Mouse (Mus musculus) MEL (cell line): ENCODE measurements around the gene Slc46a3. TPM values are rescaled to one million over a fixed set of nuclear protein-coding genes. Genes with fewer than 3 reads are reported as not detected.

ENCODE experiments used
- DNase-seq: peaks from one replicate; pipeline ENCODE4 v3.0.0; 2011; ENCODE audit warnings: low read depth, low spot score
- H3K27ac ChIP-seq: 2 replicates; pipeline ENCODE4 v1.5.1; 2012; ENCODE audit warnings: low read depth, mild to moderate bottlenecking, control low read depth, low read length, moderate library complexity; ENCODE audit not compliant: control insufficient read depth
- H3K27me3 ChIP-seq, 2 experiments: fragments of 150-350 bp in 1 of 2; sonication (generic) in 1 of 2; 2 replicates each; pipeline ENCODE4 v1.6.1; 2012; ENCODE audit warnings: low read length in 2 of 2, mild to moderate bottlenecking in 2 of 2, improper control_type of control experiment in 1 of 2, moderate library complexity in 1 of 2; ENCODE audit not compliant: insufficient read depth in 2 of 2, control insufficient read depth in 1 of 2
- H3K36me3 ChIP-seq, 2 experiments: 2 replicates each; pipeline ENCODE4 v1.6.1; 2012 to 2014; ENCODE audit warnings: low read length in 2 of 2, improper control_type of control experiment in 1 of 2, inconsistent platforms in 1 of 2, mild to moderate bottlenecking in 1 of 2; ENCODE audit not compliant: insufficient read depth in 2 of 2, control insufficient read depth in 1 of 2
- H3K4me1 ChIP-seq, 2 experiments: fragments of 150-350 bp in 1 of 2; sonication (generic) in 1 of 2; 2 replicates each; pipeline ENCODE4 v1.6.1; 2012; ENCODE audit warnings: low read length in 2 of 2, improper control_type of control experiment in 1 of 2, mild to moderate bottlenecking in 1 of 2; ENCODE audit not compliant: insufficient read depth in 2 of 2, control insufficient read depth in 1 of 2
- H3K4me3 ChIP-seq, 2 experiments: fragments of 150-350 bp in 1 of 2; sonication (generic) in 1 of 2; 2 replicates each; pipeline ENCODE4 v1.5.1; 2012; ENCODE audit warnings: low read depth in 2 of 2, low read length in 2 of 2, mild to moderate bottlenecking in 2 of 2, moderate library complexity in 2 of 2, control low read depth in 1 of 2, improper control_type of control experiment in 1 of 2; ENCODE audit not compliant: control insufficient read depth in 1 of 2, insufficient read depth in 1 of 2
- H3K79me2 ChIP-seq: 2 replicates; pipeline ENCODE4 v1.6.1; 2012; ENCODE audit warnings: mild to moderate bottlenecking, low read length, moderate library complexity; ENCODE audit not compliant: control insufficient read depth, poor library complexity, insufficient read depth
- H3K9ac ChIP-seq: 2 replicates; pipeline ENCODE4 v1.6.1; 2012; ENCODE audit warnings: low read depth, mild to moderate bottlenecking, control low read depth, low read length, moderate library complexity; ENCODE audit not compliant: control insufficient read depth, poor library complexity, severe bottlenecking
- H3K9me3 ChIP-seq: fragments of 150-350 bp; sonication (generic); replicated peaks from 2 replicates; pipeline ENCODE4 v1.6.1; 2012; ENCODE audit warnings: mild to moderate bottlenecking, low read length, improper control_type of control experiment, moderate library complexity; ENCODE audit not compliant: insufficient read depth
- CHD1 ChIP-seq: IDR thresholded peaks from 2 replicates; pipeline ENCODE4 v1.6.1; 2012; ENCODE audit warnings: low read depth, mild to moderate bottlenecking, inconsistent platforms, low read length, improper control_type of control experiment
- CHD2 ChIP-seq: IDR thresholded peaks from 2 replicates; pipeline ENCODE4 v1.6.1; 2011; ENCODE audit warnings: low read length, improper control_type of control experiment
- ELF1 ChIP-seq: IDR thresholded peaks from 2 replicates; pipeline ENCODE4 v1.6.1; 2014; ENCODE audit warnings: low read depth, mild to moderate bottlenecking, inconsistent platforms, low read length, improper control_type of control experiment, moderate library complexity
- ETS1 ChIP-seq: IDR thresholded peaks from 2 replicates; pipeline ENCODE4 v1.6.1; 2012; ENCODE audit warnings: low read depth, mild to moderate bottlenecking, inconsistent platforms, low read length, improper control_type of control experiment, moderate library complexity
- GABPA ChIP-seq: IDR thresholded peaks from 2 replicates; pipeline ENCODE4 v1.6.1; 2012; ENCODE audit warnings: low read depth, mild to moderate bottlenecking, inconsistent platforms, low read length, improper control_type of control experiment, moderate library complexity
- GATA1 ChIP-seq: IDR thresholded peaks from 2 replicates; pipeline ENCODE4 v1.6.1; 2011; ENCODE audit warnings: low read depth, low read length, improper control_type of control experiment
- HCFC1 ChIP-seq: IDR thresholded peaks from 2 replicates; pipeline ENCODE4 v1.6.1; 2012; ENCODE audit warnings: low read depth, mild to moderate bottlenecking, inconsistent platforms, low read length, improper control_type of control experiment, moderate library complexity
- KAT2A ChIP-seq: conservative IDR thresholded peaks from 2 replicates; pipeline ENCODE4 v1.6.1; 2012; ENCODE audit warnings: low read depth, low read length, improper control_type of control experiment, inconsistent platforms
- MAFK ChIP-seq: IDR thresholded peaks from 2 replicates; pipeline ENCODE4 v1.6.1; 2011; ENCODE audit warnings: low read depth, mild to moderate bottlenecking, low read length, improper control_type of control experiment, borderline replicate concordance
- MYB ChIP-seq: IDR thresholded peaks from 2 replicates; pipeline ENCODE4 v1.6.1; 2011; ENCODE audit warnings: mild to moderate bottlenecking, low read depth, low read length, improper control_type of control experiment
- NRF1 ChIP-seq: IDR thresholded peaks from 2 replicates; pipeline ENCODE4 v1.6.1; 2014; ENCODE audit warnings: low read depth, mild to moderate bottlenecking, inconsistent platforms, low read length, improper control_type of control experiment, moderate library complexity; ENCODE audit not compliant: poor library complexity, insufficient read depth, severe bottlenecking
- POLR2AphosphoS2 ChIP-seq: IDR thresholded peaks from 2 replicates; pipeline ENCODE4 v1.6.1; 2011; ENCODE audit warnings: low read length, improper control_type of control experiment
- POLR2AphosphoS5 ChIP-seq: IDR thresholded peaks from 2 replicates; pipeline ENCODE4 v1.6.1; 2012; ENCODE audit warnings: low read depth, borderline replicate concordance, mild to moderate bottlenecking, inconsistent platforms, low read length, moderate library complexity, mixed read lengths
- RAD21 ChIP-seq: IDR thresholded peaks from 2 replicates; pipeline ENCODE4 v1.6.1; 2011; ENCODE audit warnings: mild to moderate bottlenecking, low read depth, low read length, improper control_type of control experiment
- RCOR1 ChIP-seq: IDR thresholded peaks from 2 replicates; pipeline ENCODE4 v1.6.1; 2012; ENCODE audit warnings: low read depth, mild to moderate bottlenecking, inconsistent platforms, low read length, improper control_type of control experiment
- SIN3A ChIP-seq: IDR thresholded peaks from 2 replicates; pipeline ENCODE4 v1.6.1; 2012; ENCODE audit warnings: low read length, improper control_type of control experiment, inconsistent platforms
- TAL1 ChIP-seq: IDR thresholded peaks from 2 replicates; pipeline ENCODE4 v1.6.1; 2012; ENCODE audit warnings: mild to moderate bottlenecking, inconsistent platforms, low read length, moderate library complexity, mixed read lengths
- TBP ChIP-seq: IDR thresholded peaks from 2 replicates; pipeline ENCODE4 v1.8.0; 2011; ENCODE audit warnings: low read depth, low read length, improper control_type of control experiment
- UBTF ChIP-seq: IDR thresholded peaks from 2 replicates; pipeline ENCODE4 v1.6.1; 2012; ENCODE audit warnings: low read depth, mild to moderate bottlenecking, inconsistent platforms, low read length, improper control_type of control experiment, moderate library complexity, borderline replicate concordance; ENCODE audit not compliant: insufficient read depth
- USF1 ChIP-seq: IDR thresholded peaks from 2 replicates; pipeline ENCODE4 v1.6.1; 2014; ENCODE audit warnings: low read depth, mild to moderate bottlenecking, inconsistent platforms, low read length, improper control_type of control experiment, moderate library complexity
- ZC3H11A ChIP-seq: IDR thresholded peaks from 2 replicates; pipeline ENCODE4 v1.6.1; 2012; ENCODE audit warnings: low read depth, mild to moderate bottlenecking, inconsistent platforms, low read length, improper control_type of control experiment
- ZKSCAN1 ChIP-seq: IDR thresholded peaks from 2 replicates; pipeline ENCODE4 v1.6.1; 2012; ENCODE audit warnings: low read depth, mild to moderate bottlenecking, inconsistent platforms, low read length, improper control_type of control experiment, moderate library complexity
- ZMIZ1 ChIP-seq: IDR thresholded peaks from 2 replicates; pipeline ENCODE4 v1.6.1; 2012; ENCODE audit warnings: low read depth, mild to moderate bottlenecking, inconsistent platforms, low read length, improper control_type of control experiment, moderate library complexity
- polyA plus RNA-seq, 2 experiments: library from polyadenylated mRNA; stranded (reverse) in 1 of 2; unstranded in 1 of 2; fragments of >175 nt in 1 of 2; fragments of >200 nt in 1 of 2; gene quantifications; 2 replicates each; pipeline versions ENCODE4 v1.2.1 to v1.2.4; 2012; ENCODE audit warnings: low replicate concordance in 2 of 2, low read depth in 1 of 2; ENCODE audit not compliant: insufficient read length in 2 of 2, insufficient read depth in 1 of 2, missing spikeins in 1 of 2
- total RNA-seq: library from RNA; depleted of rRNA; stranded (reverse); fragments of 300-350 nt; gene quantifications from 2 replicates; pipeline ENCODE4 v1.2.3, GENCODE M21; 2012

Gene Slc46a3
- total and polyA plus RNA-seq, 3 experiments, result 3.0 to 7.7 TPM; not detected in 1

DNA sequence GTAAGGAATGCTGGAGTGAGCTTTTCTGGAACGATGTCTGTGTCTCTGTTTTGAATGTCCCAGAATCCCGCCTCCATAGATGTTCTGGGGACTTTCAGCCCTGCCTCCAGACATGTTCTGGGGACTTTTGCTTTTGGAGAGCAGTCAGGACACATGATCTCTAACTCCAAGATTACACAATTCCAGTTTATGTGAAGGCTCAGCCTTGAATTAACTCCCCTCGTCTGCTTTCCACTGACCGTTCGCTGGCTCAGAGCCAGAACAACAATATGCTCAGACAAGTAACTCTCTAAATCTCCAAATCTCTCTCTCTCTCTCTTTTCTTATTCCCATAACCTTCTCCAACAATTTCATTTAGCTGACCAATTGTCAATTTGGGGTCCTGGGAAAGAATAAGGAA lies 47.3 kb downstream of the Slc46a3 start:
- Histone ChIP-seq H3K27me3 (no peaks in the 10 kb centered on the region; a peak in 1 of 4 replicates), H3K9ac (no peak overlapping the region), H3K79me2 (no peaks in the 10 kb centered on the region), H3K9me3 (no peaks in the 10 kb centered on the region), H3K27ac (no peak overlapping the region), H3K4me3 (no peak overlapping the region), H3K4me1 (peaks cover 0 to 5% of the 10 kb centered on the region in 2 experiments; a peak in 2 of 4 replicates), H3K36me3 (no peaks in the 10 kb centered on the region)
- TF ChIP-seq MAFK (no peak), HCFC1 (no peak), NRF1 (no peak), MYB (no peak), POLR2AphosphoS5 (no peak), CHD2 (no peak), GABPA (no peak), RAD21 (no peak), TAL1 (no peak), RCOR1 (no peak), UBTF (no peak)
- DNase-seq, result no peak

- H3K27me3 ChIP-seq, result no peaks in the 10 kb centered on the region; a peak in 1 of 4 replicates
- no peak overlapping the region for H3K4me3 ChIP-seq
- H3K9me3 ChIP-seq, result no peaks in the 10 kb centered on the region
- H3K4me1 ChIP-seq, result no peaks in the 10 kb centered on the region
- no peak overlapping the region for H3K27ac ChIP-seq
- no peak for TF ChIP-seq SIN3A
- TF ChIP-seq MAFK, result no peak
- TF ChIP-seq ZMIZ1, result no peak
- no peak for TF ChIP-seq CHD2
- no peak for TF ChIP-seq NRF1
- no peak for TF ChIP-seq CHD1
- TF ChIP-seq USF1, result no peak
- TF ChIP-seq TBP, result no peak
- TF ChIP-seq HCFC1, result no peak
- TF ChIP-seq ETS1, result no peak
- TF ChIP-seq GABPA, result no peak
- no peak for TF ChIP-seq KAT2A
- TF ChIP-seq GATA1, result no peak
- TF ChIP-seq ZKSCAN1, result no peak
- no peak for TF ChIP-seq ELF1
- no peak for TF ChIP-seq POLR2AphosphoS2
- no peak for TF ChIP-seq MYB
- no peak for TF ChIP-seq ZC3H11A
- no peaks in the 10 kb centered on the region for H3K36me3 ChIP-seq
- H3K79me2 ChIP-seq, result no peaks in the 10 kb centered on the region
- no peak overlapping the region for H3K9ac ChIP-seq
- no peak for DNase-seq
Measured at GRCm38 (mm10) chr5:147845319-147845718, 49.3 kb downstream of the Slc46a3 start.
